Mouse (Mus musculus) brown adipose tissue, adult 24 weeks (tissue): ENCODE results near the gene Lst1. TPM values are rescaled to one million over a fixed set of nuclear protein-coding genes. Genes with fewer than 3 reads are reported as not detected.

Source experiments
- H3K27ac ChIP-seq: fragments of 200-500 bp; replicated peaks from 2 replicates; pipeline ENCODE4 v1.5.1; 2012; ENCODE audit warnings: low read depth, mild to moderate bottlenecking, low read length
- H3K4me1 ChIP-seq: fragments of 200-500 bp; 2 replicates; pipeline ENCODE4 v1.6.1; 2012; ENCODE audit warnings: low read length, mixed read lengths; ENCODE audit not compliant: control insufficient read depth, insufficient read depth, insufficient read length
- H3K4me3 ChIP-seq: fragments of 200-500 bp; 2 replicates; pipeline ENCODE4 v1.5.1; 2012; ENCODE audit warnings: low read depth, mild to moderate bottlenecking, low read length, moderate library complexity; ENCODE audit not compliant: insufficient read depth
- polyA plus RNA-seq: library from polyadenylated mRNA; stranded (reverse); fragments of >200 nt; gene quantifications from 2 replicates; pipeline ENCODE4 v1.2.4, GENCODE M21; 2012; ENCODE audit not compliant: missing spikeins, insufficient read depth, insufficient read length

Lst1 gene
- polyA plus RNA-seq, 1 experiment, result 12.2 TPM

GRCm38 (mm10) chr17:35198029-35198428, 9.8 kb upstream of the Lst1 start:
- Histone ChIP-seq H3K27ac (no peak overlapping the region), H3K4me1 (peaks cover 6% of the 10 kb centered on the region), H3K4me3 (no peak overlapping the region)

GRCm38 (mm10) chr17:35197126-35197525, 8.9 kb upstream of the Lst1 start:
- no peak overlapping the region for H3K27ac ChIP-seq
- peaks cover 6% of the 10 kb centered on the region for H3K4me1 ChIP-seq
- H3K4me3 ChIP-seq, result no peak overlapping the region

DNA sequence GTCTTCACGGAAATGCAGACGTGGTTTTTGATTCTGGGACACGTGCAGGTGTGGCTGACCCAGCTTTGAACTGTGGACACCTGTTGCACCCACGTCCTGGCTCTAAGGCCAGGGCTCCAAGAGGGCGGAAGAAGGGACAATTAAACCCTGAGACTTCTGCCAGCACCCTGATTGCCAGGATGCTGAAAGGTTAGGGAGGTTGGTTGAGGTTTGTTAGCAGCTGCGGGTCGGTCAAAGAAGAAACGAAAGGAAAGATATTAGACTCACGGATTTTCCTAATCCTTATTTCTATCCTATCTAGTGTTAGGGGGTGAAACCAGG, 8.0 kb upstream of the Lst1 start:
- H3K4me3 ChIP-seq, result peak overlapping the region; percentile 76
- no peak overlapping the region for H3K27ac ChIP-seq

GRCm38 (mm10) chr17:35195631-35196320, 7.5 kb upstream of the Lst1 start:
- H3K4me3 ChIP-seq, result peak overlapping the region; percentile 76
- H3K27ac ChIP-seq, result peak overlapping the region; percentile 33; the same call in 1 of the 2 replicates

More for the DNA sequence above, 8.0 kb upstream of the Lst1 start:
- peaks cover 6% of the 10 kb centered on the region for H3K4me1 ChIP-seq

DNA sequence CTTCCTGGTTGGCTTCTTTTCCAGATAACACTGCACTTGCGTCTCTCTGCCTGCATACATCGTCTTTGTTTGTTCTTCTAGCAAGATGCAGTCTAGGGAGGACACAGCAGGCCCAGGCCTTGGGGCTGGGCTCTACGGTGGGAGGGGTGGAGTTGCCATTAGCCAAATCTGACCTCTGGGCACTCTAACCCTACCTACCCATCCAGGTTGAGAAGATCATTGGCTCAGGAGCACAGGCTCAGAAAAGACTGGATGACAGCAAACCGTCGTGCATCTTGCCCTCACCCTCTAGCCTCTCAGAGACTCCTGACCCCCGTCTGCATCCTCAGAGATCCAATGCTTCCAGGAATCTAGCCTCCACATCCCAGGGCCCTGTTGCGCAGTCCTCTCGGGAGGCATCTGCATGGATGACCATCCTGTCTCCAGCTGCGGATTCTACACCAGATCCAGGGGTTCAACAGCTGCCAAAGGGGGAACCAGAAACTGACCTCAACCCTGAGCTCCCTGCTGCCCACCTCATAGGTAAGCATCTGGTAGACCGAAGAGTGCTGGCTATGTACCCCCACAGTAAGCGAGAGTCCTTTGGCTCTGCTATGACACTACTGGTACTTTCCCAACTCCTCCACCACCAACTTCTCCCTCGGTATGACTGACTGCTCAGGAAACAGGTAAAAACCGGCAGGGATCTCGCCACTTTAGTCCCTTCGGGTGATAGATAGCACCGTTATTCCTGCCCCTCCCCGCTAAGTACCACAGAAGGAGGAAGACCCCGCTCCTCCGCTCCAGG, 6.8 kb upstream of the Lst1 start:
- Histone ChIP-seq H3K4me1 (peaks cover 3% of the 10 kb centered on the region), H3K4me3 (peak overlapping the region; percentile 76), H3K27ac (no peak overlapping the region)

More at GRCm38 (mm10) chr17:35195631-35196320, 7.5 kb upstream of the Lst1 start:
- peaks cover 5% of the 10 kb centered on the region for H3K4me1 ChIP-seq

GRCm38 (mm10) chr17:35193881-35194843, 5.9 kb upstream of the Lst1 start, which contains the start of gene Ltb:
Gene Ltb (plus strand): TSS chr17:35194439.
- H3K27ac ChIP-seq, result no peak within 1 kb of the TSS
- H3K4me3 ChIP-seq, result peak within 1 kb of the TSS; percentile 76
- peaks cover 3% of the 10 kb centered on the region for H3K4me1 ChIP-seq

GRCm38 (mm10) chr17:35192924-35193323, 4.7 kb upstream of the Lst1 start:
- no peaks in the 10 kb centered on the region; the same call in 1 of the 2 replicates for H3K4me1 ChIP-seq
- no peak overlapping the region for H3K4me3 ChIP-seq
- H3K27ac ChIP-seq, result no peak overlapping the region

DNA sequence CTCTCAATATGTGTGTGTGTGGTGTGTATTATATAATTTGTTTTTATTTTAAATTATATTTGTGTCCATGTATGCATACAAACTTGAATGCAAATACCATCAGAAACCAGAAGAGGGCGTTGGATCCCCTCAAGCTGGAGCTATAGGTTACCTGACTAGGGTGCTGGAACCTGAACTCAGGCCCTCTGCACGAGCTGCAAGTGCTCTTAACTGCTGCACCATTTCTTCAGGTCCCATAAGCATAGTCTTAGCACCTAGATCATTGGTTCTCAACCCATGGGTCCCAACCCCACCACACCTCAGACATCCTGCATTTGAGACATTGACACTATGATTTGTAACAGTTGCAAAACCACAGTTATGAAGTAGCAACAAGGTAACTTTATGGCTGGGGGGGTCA, 3.5 kb upstream of the Lst1 start:
- Histone ChIP-seq H3K27ac (no peak overlapping the region), H3K4me1 (no peaks in the 10 kb centered on the region; the same call in 1 of the 2 replicates), H3K4me3 (no peak overlapping the region)

- no peak overlapping the region for H3K4me3 ChIP-seq
- H3K27ac ChIP-seq, result peak overlapping the region; percentile 39; the same call in 1 of the 2 replicates
- peaks cover 2% of the 10 kb centered on the region; the same call in 1 of the 2 replicates for H3K4me1 ChIP-seq
Observed at GRCm38 (mm10) chr17:35190096-35190495, 1.9 kb upstream of the Lst1 start.

DNA sequence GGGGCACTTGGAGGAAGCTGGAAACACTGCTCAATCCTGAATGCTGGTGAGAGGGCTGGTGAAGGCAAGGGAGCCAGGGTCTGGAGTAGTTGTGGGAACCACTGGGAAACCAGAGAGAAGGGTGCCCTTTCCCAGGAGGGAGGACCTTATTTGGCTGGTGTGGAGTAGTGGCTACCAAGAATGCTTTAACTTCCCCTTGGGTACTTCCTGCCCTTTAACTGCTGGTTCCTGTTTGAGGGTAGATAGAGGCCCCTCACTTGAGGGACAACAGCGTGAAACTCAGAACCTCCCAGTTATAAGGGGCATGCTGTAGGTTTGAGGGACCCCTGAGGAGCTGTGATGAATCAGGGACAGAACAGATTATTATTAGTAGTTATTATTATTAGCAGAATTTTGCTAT, 947 bp upstream of the Lst1 start:
- H3K4me3 ChIP-seq, result no peak overlapping the region
- H3K27ac ChIP-seq, result peak overlapping the region; percentile 39; the same call in 1 of the 2 replicates
- peaks cover 2% of the 10 kb centered on the region; the same call in 1 of the 2 replicates for H3K4me1 ChIP-seq

- Histone ChIP-seq H3K4me3 (no peak overlapping the region), H3K4me1 (peaks cover 2% of the 10 kb centered on the region; the same call in 1 of the 2 replicates), H3K27ac (peak overlapping the region; percentile 56; the same call in 1 of the 2 replicates)
Observed at GRCm38 (mm10) chr17:35187345-35187744, 894 bp downstream of the Lst1 start.

DNA sequence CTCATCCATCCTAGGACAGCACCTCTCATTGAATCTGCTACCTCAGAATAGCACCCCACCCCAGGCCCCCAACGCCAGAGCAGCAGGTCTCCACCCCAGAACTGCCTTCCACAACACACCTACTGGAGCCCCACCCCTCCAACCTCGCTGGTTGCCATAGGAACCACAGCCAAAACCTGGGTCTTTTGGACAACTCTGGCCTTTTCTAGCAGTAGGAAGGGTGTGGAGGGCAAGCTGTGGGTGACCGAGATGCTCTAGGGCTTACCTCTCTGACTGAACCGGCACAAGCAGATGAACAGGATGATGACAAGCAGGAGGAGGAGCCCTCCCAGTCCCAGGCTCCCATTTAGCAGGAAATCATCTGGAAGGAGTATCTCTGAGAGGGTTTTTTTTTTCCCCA, 1.6 kb downstream of the Lst1 start:
- Histone ChIP-seq H3K4me3 (peak overlapping the region; percentile 45), H3K4me1 (peaks cover 2% of the 10 kb centered on the region; the same call in 1 of the 2 replicates), H3K27ac (peak overlapping the region; percentile 63)

- H3K4me3 ChIP-seq, result peak overlapping the region; percentile 49
- peak overlapping the region; percentile 64 for H3K27ac ChIP-seq
- H3K4me1 ChIP-seq, result peaks cover 2% of the 10 kb centered on the region; the same call in 1 of the 2 replicates
Observed at GRCm38 (mm10) chr17:35185639-35186611, 2.3 kb downstream of the Lst1 start.

- Histone ChIP-seq H3K27ac (no peak overlapping the region), H3K4me1 (no peaks in the 10 kb centered on the region), H3K4me3 (no peak overlapping the region)
Observed at GRCm38 (mm10) chr17:35180093-35180492, 8.1 kb downstream of the Lst1 start.
